Mouse (Mus musculus): ENCODE measurements around the gene Spint3. TPM values are rescaled to one million over a fixed set of nuclear protein-coding genes. Genes with fewer than 3 reads are reported as not detected.

The Spint3 gene
- total and polyA plus RNA-seq, 3 experiments = not detected

- Histone ChIP-seq H3K79me2 (replicated peaks; ENCODE audit: control insufficient read depth, extremely low read depth, insufficient read depth, poor library complexity, severe bottlenecking) (no peaks in the 10 kb centered on the region), H3K36me3 (replicated peaks in 1 of 2; ENCODE audit: control insufficient read depth in 1 of 2, insufficient read depth in 1 of 2, low read length in 1 of 2) (no peaks in the 10 kb centered on the region), H3K4me3 (replicated peaks in 1 of 3; ENCODE audit: low read depth in 2 of 3, low read length in 2 of 3, poor library complexity in 1 of 3) (no peak overlapping the region), H3K27me3 (replicated peaks) (peaks cover 94% of the 10 kb centered on the region), H3K4me1 (ENCODE audit: control insufficient read depth in 1 of 2, insufficient read depth in 2 of 2) (no peaks in the 10 kb centered on the region), H3K9me3 (replicated peaks; ENCODE audit: low read length) (no peaks in the 10 kb centered on the region), H3K4me2 (ENCODE audit: insufficient read depth, low read depth, poor library complexity, severe bottlenecking) (no peak overlapping the region), H3K27ac (ENCODE audit: insufficient read depth, low read depth) (no peak overlapping the region), H3K9ac (ENCODE audit: insufficient read depth, low read depth) (no peak overlapping the region)
- in situ Hi-C loops (cut with MboI; ENCODE audit: low pct_ligation_motif_present, low pct_unique_long_range_greater_than_20kb, low sequenced_read_pairs) = no loop called here
- dilution Hi-C loops (cut with MboI; ENCODE audit: extremely low pct_ligation_motif_present, extremely low pct_unique_long_range_greater_than_20kb, low sequenced_read_pairs) = no loop called here
- no peak for TF ChIP-seq JUN (IDR thresholded peaks at IDR 0.05; ENCODE audit: insufficient read depth, low read depth, low read length)
- TF ChIP-seq RCOR1 (conservative IDR thresholded peaks at IDR 0.05; ENCODE audit: low read depth, low read length) = no peak
- no peak for DNase-seq (ENCODE audit: extremely low read depth)
These were observed 21.8 kb downstream of the Spint3 start for GRCm38 (mm10) chr2:164551502-164551901.

- TF ChIP-seq ELF1 (IDR thresholded peaks at IDR 0.05; ENCODE audit: low read depth, low read length) (no peak), PAX5 (IDR thresholded peaks at IDR 0.05; ENCODE audit: low read length) (no peak), MEF2A (IDR thresholded peaks at IDR 0.05; ENCODE audit: borderline replicate concordance, low read depth, low read length) (no peak), E2F4 (IDR thresholded peaks at IDR 0.05; ENCODE audit: insufficient replicate concordance, low read depth, low read length) (no peak), SMC3 (IDR thresholded peaks at IDR 0.05; ENCODE audit: low read depth, low read length) (no peak), POLR2A (IDR thresholded peaks at IDR 0.05; ENCODE audit: low read depth, low read length) (no peak), UBTF (IDR thresholded peaks at IDR 0.05; ENCODE audit: low read depth, low read length) (no peak), ZMIZ1 (IDR thresholded peaks at IDR 0.05; ENCODE audit: low read depth, low read length) (no peak), MAFK (IDR thresholded peaks at IDR 0.05; ENCODE audit: insufficient replicate concordance, low read length) (no peak), KAT2A (IDR thresholded peaks at IDR 0.05; ENCODE audit: insufficient replicate concordance, low read length) (no peak), USF2 (conservative IDR thresholded peaks at IDR 0.05; ENCODE audit: low read depth, low read length) (no peak), EP300 (IDR thresholded peaks at IDR 0.05; ENCODE audit: low read length) (no peak), NELFE (IDR thresholded peaks at IDR 0.05; ENCODE audit: low read depth, low read length) (no peak), HCFC1 (IDR thresholded peaks at IDR 0.05; ENCODE audit: low read depth, low read length) (no peak), BHLHE40 (IDR thresholded peaks at IDR 0.05; ENCODE audit: low read depth, low read length) (no peak), NRF1 (IDR thresholded peaks at IDR 0.05; ENCODE audit: low read depth, low read length) (no peak), SIN3A (IDR thresholded peaks at IDR 0.05; ENCODE audit: low read length) (no peak), USF1 (IDR thresholded peaks at IDR 0.05; ENCODE audit: low read depth, low read length) (no peak)
- dilution Hi-C loops (cut with MboI; ENCODE audit: extremely low pct_ligation_motif_present, extremely low pct_unique_long_range_greater_than_20kb, low sequenced_read_pairs) (no loop called here), in situ Hi-C loops (cut with MboI; ENCODE audit: low pct_ligation_motif_present, low pct_unique_long_range_greater_than_20kb, low sequenced_read_pairs) (no loop called here)
- Histone ChIP-seq H3K27me3 (replicated peaks) (peaks cover 93% of the 10 kb centered on the region), H3K27ac (ENCODE audit: insufficient read depth, low read depth) (no peak overlapping the region), H3K4me3 (replicated peaks in 1 of 3; ENCODE audit: low read depth in 2 of 3, low read length in 2 of 3, poor library complexity in 1 of 3) (no peak overlapping the region), H3K36me3 (replicated peaks in 1 of 2; ENCODE audit: control insufficient read depth in 1 of 2, insufficient read depth in 1 of 2, low read length in 1 of 2) (no peaks in the 10 kb centered on the region), H3K9ac (ENCODE audit: insufficient read depth, low read depth) (no peak overlapping the region), H3K4me1 (ENCODE audit: control insufficient read depth in 1 of 2, insufficient read depth in 2 of 2) (no peaks in the 10 kb centered on the region), H3K4me2 (ENCODE audit: insufficient read depth, low read depth, poor library complexity, severe bottlenecking) (no peak overlapping the region), H3K9me3 (replicated peaks; ENCODE audit: low read length) (no peaks in the 10 kb centered on the region), H3K79me2 (replicated peaks; ENCODE audit: control insufficient read depth, extremely low read depth, insufficient read depth, poor library complexity, severe bottlenecking) (no peaks in the 10 kb centered on the region)
- DNase-seq (ENCODE audit: extremely low read depth) = no peak
These were observed 22.4 kb downstream of the Spint3 start for GRCm38 (mm10) chr2:164550895-164551269.

All from CH12.LX (cell line).